Mouse (Mus musculus): ENCODE data around the gene Slc7a14. TPM values are rescaled to one million over a fixed set of nuclear protein-coding genes. Genes with fewer than 3 reads are reported as not detected.
"Not testable (repeated sequence)": the region's sequence is repeated elsewhere in the genome, so short reads cannot be mapped to it uniquely, and the experiment has no call there.

Slc7a14 gene
- polyA plus RNA-seq, 1 experiment from 2014 or later, result 8.2 TPM

DNA sequence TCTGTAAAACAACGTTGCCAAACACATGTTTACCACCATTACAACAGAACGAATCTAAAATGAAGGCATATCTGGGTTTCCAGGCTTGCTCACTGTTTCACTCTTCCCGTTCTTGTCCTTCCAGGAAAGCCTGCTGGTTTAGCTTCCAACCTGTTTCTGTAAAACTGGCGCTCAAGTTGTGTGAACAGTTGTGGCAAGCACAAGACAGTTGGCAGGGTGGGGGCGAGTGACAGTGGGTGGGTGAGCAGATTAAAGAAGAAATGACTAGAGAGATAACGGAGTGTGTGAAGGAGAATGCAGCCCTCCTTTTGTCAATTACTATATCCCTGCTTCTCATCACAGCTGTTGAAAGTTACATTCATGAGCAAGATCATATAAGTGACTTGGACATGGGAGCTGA lies 2.2 kb downstream of the Slc7a14 start:
- H3K9ac ChIP-seq (ENCODE audit: low read depth, low read length), result no peak overlapping the region
- H3K4me3 ChIP-seq (ENCODE audit: low read length), result no peak overlapping the region
- ATAC-seq, result no peak
- peak overlapping the region; percentile 66 for H3K4me2 ChIP-seq (ENCODE audit: low read length)
- peaks cover 4% of the 10 kb centered on the region; the same call in 1 of the 2 replicates for H3K4me1 ChIP-seq (ENCODE audit: control insufficient read depth, insufficient read depth, low read depth, low read length)
- no peak overlapping the region for H3K27ac ChIP-seq (ENCODE audit: low read depth, low read length)
- no peaks in the 10 kb centered on the region for H3K9me3 ChIP-seq (ENCODE audit: control insufficient read depth, low read length)
- H3K27me3 ChIP-seq (replicated peaks; ENCODE audit: control insufficient read depth, insufficient read depth, low read length), result no peaks in the 10 kb centered on the region
- no peaks in the 10 kb centered on the region for H3K36me3 ChIP-seq (ENCODE audit: control insufficient read depth, insufficient read depth, low read length)
- 83% methylated on average over 6 of the region's 6 CpGs for WGBS

DNA sequence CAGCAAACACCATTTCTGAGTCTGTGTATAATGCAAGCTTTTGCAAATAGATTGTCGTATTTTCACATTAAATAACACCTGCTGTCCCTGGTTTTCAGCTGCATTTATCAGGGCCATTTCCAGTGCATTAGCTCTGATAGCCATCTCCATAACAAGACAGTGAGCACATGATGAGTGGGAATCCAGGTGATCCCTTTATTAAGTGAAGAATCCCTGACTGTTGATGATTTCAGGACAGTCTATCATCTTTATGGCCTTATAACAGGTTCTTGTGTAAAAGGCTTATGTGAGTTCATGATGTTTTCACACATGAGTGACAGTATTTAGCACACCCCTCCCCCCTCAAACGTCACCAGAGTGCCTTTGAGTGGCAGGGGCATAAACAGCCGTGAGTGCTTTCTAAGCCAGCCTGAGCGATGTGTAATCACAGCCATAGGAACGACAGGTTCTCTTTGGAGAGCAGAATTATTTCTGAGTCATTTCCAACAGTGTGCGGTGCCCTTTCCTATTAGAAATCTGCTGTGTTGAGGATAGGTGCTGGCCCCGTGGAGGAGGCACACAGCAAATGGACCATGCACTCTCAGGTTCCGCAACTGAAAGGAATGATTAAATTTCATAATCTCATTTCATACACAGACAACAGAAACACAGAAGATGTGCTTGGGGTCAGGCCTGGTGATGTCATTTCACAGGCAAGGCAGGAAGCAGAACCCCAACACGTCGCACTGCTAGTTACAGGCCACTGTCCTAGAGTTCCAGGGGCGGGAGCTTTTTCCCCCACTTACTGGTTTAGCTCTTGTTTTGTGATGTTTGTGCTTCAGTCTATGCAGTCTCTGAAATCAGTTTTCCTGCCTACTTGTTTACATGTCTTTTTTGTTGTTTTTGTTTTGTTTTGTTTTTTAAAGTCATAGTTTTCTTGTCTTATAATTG lies 18.2 kb downstream of the Slc7a14 start:
- Histone ChIP-seq H3K4me2 (ENCODE audit: low read length) (no peak overlapping the region), H3K4me3 (ENCODE audit: low read length) (no peak overlapping the region), H3K4me1 (ENCODE audit: control insufficient read depth, insufficient read depth, low read depth, low read length) (no peaks in the 10 kb centered on the region), H3K27ac (ENCODE audit: low read depth, low read length) (no peak overlapping the region), H3K9me3 (ENCODE audit: control insufficient read depth, low read length) (no peaks in the 10 kb centered on the region), H3K36me3 (ENCODE audit: control insufficient read depth, insufficient read depth, low read length) (no peaks in the 10 kb centered on the region), H3K27me3 (replicated peaks; ENCODE audit: control insufficient read depth, insufficient read depth, low read length) (no peaks in the 10 kb centered on the region), H3K9ac (ENCODE audit: low read depth, low read length) (no peak overlapping the region)
- WGBS, result 62% methylated on average over 11 of the region's 11 CpGs
- peak; percentile 37; the same call in 1 of the 2 replicates for ATAC-seq

- Histone ChIP-seq H3K9ac (ENCODE audit: low read depth, low read length) (no peak overlapping the region), H3K4me3 (ENCODE audit: low read length) (no peak overlapping the region), H3K9me3 (ENCODE audit: control insufficient read depth, low read length) (no peaks in the 10 kb centered on the region), H3K4me2 (ENCODE audit: low read length) (no peak overlapping the region), H3K27ac (ENCODE audit: low read depth, low read length) (no peak overlapping the region), H3K4me1 (ENCODE audit: control insufficient read depth, insufficient read depth, low read depth, low read length) (no peaks in the 10 kb centered on the region), H3K36me3 (ENCODE audit: control insufficient read depth, insufficient read depth, low read length) (no peaks in the 10 kb centered on the region), H3K27me3 (replicated peaks; ENCODE audit: control insufficient read depth, insufficient read depth, low read length) (no peaks in the 10 kb centered on the region)
- 0 out of 2 replicates have a peak, but pooled peaks have one; percentile 40 for ATAC-seq
- 52% methylated on average over 3 of the region's 3 CpGs for WGBS
These were observed 22.7 kb downstream of the Slc7a14 start for GRCm38 (mm10) chr3:31287421-31287948.

- H3K9ac ChIP-seq (ENCODE audit: low read depth, low read length), result no peak overlapping the region
- no peaks in the 10 kb centered on the region for H3K4me1 ChIP-seq (ENCODE audit: control insufficient read depth, insufficient read depth, low read depth, low read length)
- 49% methylated on average over 2 of the region's 2 CpGs for WGBS
- H3K4me2 ChIP-seq (ENCODE audit: low read length), result no peak overlapping the region
- no peak overlapping the region for H3K4me3 ChIP-seq (ENCODE audit: low read length)
- H3K27ac ChIP-seq (ENCODE audit: low read depth, low read length), result no peak overlapping the region
- no peak for ATAC-seq
- H3K9me3 ChIP-seq (ENCODE audit: control insufficient read depth, low read length), result no peaks in the 10 kb centered on the region
- no peaks in the 10 kb centered on the region for H3K36me3 ChIP-seq (ENCODE audit: control insufficient read depth, insufficient read depth, low read length)
- no peaks in the 10 kb centered on the region for H3K27me3 ChIP-seq (replicated peaks; ENCODE audit: control insufficient read depth, insufficient read depth, low read length)
These were observed 29.1 kb downstream of the Slc7a14 start for GRCm38 (mm10) chr3:31281116-31281515.

DNA sequence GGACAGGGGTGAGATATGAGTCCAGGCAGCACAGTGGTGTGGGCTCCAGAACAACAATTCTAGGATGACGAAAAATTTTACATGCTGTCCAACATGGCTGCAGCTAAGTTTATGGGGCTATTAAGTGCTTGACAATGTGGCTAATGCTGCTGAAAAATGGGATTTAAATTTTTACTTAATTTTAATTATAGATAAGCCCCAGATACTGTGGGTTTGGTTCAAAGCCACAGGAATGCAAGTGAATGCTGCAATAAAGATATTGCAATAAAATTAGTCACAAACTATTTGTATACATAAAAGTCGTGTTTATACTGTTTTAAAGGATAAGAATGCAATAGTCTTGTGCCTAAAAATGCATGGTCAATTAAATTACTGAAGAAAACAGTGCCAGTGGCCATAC lies 35.3 kb downstream of the Slc7a14 start:
- Histone ChIP-seq H3K9me3 (ENCODE audit: control insufficient read depth, low read length) (no peaks in the 10 kb centered on the region), H3K4me2 (ENCODE audit: low read length) (no peak overlapping the region), H3K9ac (ENCODE audit: low read depth, low read length) (no peak overlapping the region), H3K27me3 (replicated peaks; ENCODE audit: control insufficient read depth, insufficient read depth, low read length) (no peaks in the 10 kb centered on the region), H3K4me1 (ENCODE audit: control insufficient read depth, insufficient read depth, low read depth, low read length) (no peaks in the 10 kb centered on the region), H3K4me3 (ENCODE audit: low read length) (no peak overlapping the region), H3K36me3 (ENCODE audit: control insufficient read depth, insufficient read depth, low read length) (no peaks in the 10 kb centered on the region), H3K27ac (ENCODE audit: low read depth, low read length) (no peak overlapping the region)
- WGBS, result 69% methylated on average over 2 of the region's 2 CpGs
- ATAC-seq, result no peak

DNA sequence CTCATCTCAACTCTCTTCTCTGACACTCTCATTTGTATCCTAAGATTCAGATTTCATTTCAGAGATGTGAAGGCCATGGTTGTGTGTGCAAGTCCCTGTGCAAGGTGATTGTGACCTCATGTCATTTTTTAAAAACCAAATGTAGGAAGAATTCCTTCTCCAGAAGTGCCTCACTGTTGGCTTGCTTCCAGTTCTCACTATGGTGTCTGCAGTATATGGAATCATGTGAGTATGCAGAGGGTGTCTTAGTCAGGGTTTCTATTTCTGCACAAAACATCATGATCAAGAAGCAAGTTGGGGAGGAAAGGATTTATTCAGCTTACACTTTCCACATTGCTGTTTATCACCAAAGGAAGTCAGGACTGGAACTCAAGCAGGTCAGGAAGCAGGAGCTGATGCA lies 36.9 kb downstream of the Slc7a14 start:
- not testable (repeated sequence) for H3K9ac ChIP-seq (ENCODE audit: low read depth, low read length); ATAC-seq; H3K36me3 ChIP-seq (ENCODE audit: control insufficient read depth, insufficient read depth, low read length); H3K4me2 ChIP-seq (ENCODE audit: low read length); H3K4me3 ChIP-seq (ENCODE audit: low read length); H3K9me3 ChIP-seq (ENCODE audit: control insufficient read depth, low read length); H3K4me1 ChIP-seq (ENCODE audit: control insufficient read depth, insufficient read depth, low read depth, low read length); H3K27me3 ChIP-seq (replicated peaks; ENCODE audit: control insufficient read depth, insufficient read depth, low read length); H3K27ac ChIP-seq (ENCODE audit: low read depth, low read length)

GRCm38 (mm10) chr3:31272635-31273034 lies 37.5 kb downstream of the Slc7a14 start:
- WGBS, result 65% methylated on average over 2 of the region's 2 CpGs
- Histone ChIP-seq H3K4me2 (ENCODE audit: low read length) (no peak overlapping the region), H3K9me3 (ENCODE audit: control insufficient read depth, low read length) (no peaks in the 10 kb centered on the region), H3K4me1 (ENCODE audit: control insufficient read depth, insufficient read depth, low read depth, low read length) (no peaks in the 10 kb centered on the region), H3K4me3 (ENCODE audit: low read length) (no peak overlapping the region), H3K9ac (ENCODE audit: low read depth, low read length) (no peak overlapping the region), H3K27me3 (replicated peaks; ENCODE audit: control insufficient read depth, insufficient read depth, low read length) (no peaks in the 10 kb centered on the region), H3K36me3 (ENCODE audit: control insufficient read depth, insufficient read depth, low read length) (no peaks in the 10 kb centered on the region), H3K27ac (ENCODE audit: low read depth, low read length) (no peak overlapping the region)
- ATAC-seq, result no peak

DNA sequence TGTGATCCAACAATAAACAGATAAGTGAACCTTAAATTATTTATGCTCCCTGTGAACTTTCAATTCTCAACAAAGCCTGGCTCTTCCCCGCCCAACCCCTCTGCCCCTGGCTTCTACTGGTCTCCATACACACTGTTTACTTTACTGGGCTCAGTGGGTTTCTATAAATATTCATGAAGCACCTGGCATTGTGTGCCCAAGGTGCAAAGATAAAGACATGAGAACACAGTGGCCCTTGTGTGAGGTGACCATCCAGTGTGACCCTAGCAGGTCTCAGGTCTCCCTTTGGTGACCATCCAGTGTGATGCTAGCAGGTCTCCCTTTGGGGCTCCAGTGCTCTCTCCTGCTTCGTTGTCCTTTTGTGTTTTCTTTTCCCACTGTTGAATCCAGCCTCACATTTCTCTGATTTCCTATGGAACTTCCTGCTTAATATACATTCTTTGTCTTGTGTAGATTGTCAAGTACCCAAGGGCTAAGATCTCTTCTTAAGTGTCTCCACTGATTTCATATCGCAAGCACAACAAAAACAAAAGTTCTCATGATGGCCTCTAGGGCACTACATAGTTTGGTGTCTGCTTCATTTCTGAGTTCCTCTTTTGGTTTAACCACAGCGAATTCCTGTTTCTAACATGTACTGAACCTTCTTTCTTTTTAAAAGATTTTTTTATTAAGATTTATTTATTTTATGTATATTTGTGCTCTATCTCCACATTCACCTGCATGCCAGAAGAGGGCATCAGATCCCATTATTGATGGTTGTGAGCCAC lies 40.4 kb downstream of the Slc7a14 start:
- Histone ChIP-seq H3K27me3 (replicated peaks; ENCODE audit: control insufficient read depth, insufficient read depth, low read length) (no peaks in the 10 kb centered on the region), H3K27ac (ENCODE audit: low read depth, low read length) (no peak overlapping the region), H3K4me2 (ENCODE audit: low read length) (no peak overlapping the region), H3K36me3 (ENCODE audit: control insufficient read depth, insufficient read depth, low read length) (no peaks in the 10 kb centered on the region), H3K9ac (ENCODE audit: low read depth, low read length) (no peak overlapping the region), H3K4me3 (ENCODE audit: low read length) (no peak overlapping the region), H3K4me1 (ENCODE audit: control insufficient read depth, insufficient read depth, low read depth, low read length) (no peaks in the 10 kb centered on the region), H3K9me3 (ENCODE audit: control insufficient read depth, low read length) (no peaks in the 10 kb centered on the region)
- no peak for ATAC-seq
- 78% methylated on average over 4 of the region's 4 CpGs for WGBS

- WGBS, result 95% methylated on average over 2 of the region's 2 CpGs
- no peaks in the 10 kb centered on the region for H3K4me1 ChIP-seq (ENCODE audit: control insufficient read depth, insufficient read depth, low read depth, low read length)
- no peaks in the 10 kb centered on the region for H3K27me3 ChIP-seq (replicated peaks; ENCODE audit: control insufficient read depth, insufficient read depth, low read length)
- no peak for ATAC-seq
- H3K9ac ChIP-seq (ENCODE audit: low read depth, low read length), result no peak overlapping the region
- H3K4me3 ChIP-seq (ENCODE audit: low read length), result no peak overlapping the region
- H3K36me3 ChIP-seq (ENCODE audit: control insufficient read depth, insufficient read depth, low read length), result no peaks in the 10 kb centered on the region
- H3K4me2 ChIP-seq (ENCODE audit: low read length), result no peak overlapping the region
- no peak overlapping the region for H3K27ac ChIP-seq (ENCODE audit: low read depth, low read length)
- no peaks in the 10 kb centered on the region for H3K9me3 ChIP-seq (ENCODE audit: control insufficient read depth, low read length)
These were observed 42.3 kb downstream of the Slc7a14 start for GRCm38 (mm10) chr3:31267921-31268320.
